Mouse (Mus musculus) right cerebral cortex, postnatal 25 days (tissue): ENCODE results near the gene Kif18a.

Experiments used
- DNase-seq: peaks from one replicate; pipeline ENCODE4 v3.0.0; 2022

Kif18a gene

GRCm38 (mm10) chr2:109384019-109384418 is 103.5 kb downstream of the Kif18a start:
- no peak for DNase-seq

- DNase-seq, result no peak
Measured at GRCm38 (mm10) chr2:109386211-109386610, 105.7 kb downstream of the Kif18a start.

- DNase-seq, result no peak
Measured at GRCm38 (mm10) chr2:109388733-109389132, 108.2 kb downstream of the Kif18a start.

- no peak for DNase-seq
Measured at GRCm38 (mm10) chr2:109389977-109390376, 109.4 kb downstream of the Kif18a start.
